Mouse (Mus musculus): Measurements from ENCODE around the gene P4htm.
"Not testable (repeated sequence)": the region's sequence is repeated elsewhere in the genome, so short reads cannot be mapped to it uniquely, and the experiment has no call there.

The P4htm gene

GRCm38 (mm10) chr9:108596998-108597764 is at the start of gene P4htm:
Gene P4htm (minus strand): TSS chr9:108597667.
- in situ Hi-C loops (cut with MboI, MseI), result no loop called here

GRCm38 (mm10) chr9:108639825-108640224 is 42.4 kb upstream of the P4htm start:
- in situ Hi-C loops (cut with MboI, MseI), result loop anchor here (25.0 kb wide), 1 partner anchor 1653 kb away; no protein-coding TSS in a partner anchor

- in situ Hi-C loops (cut with MboI, MseI), result loop anchor here (25.0 kb wide), 1 partner anchor 1648 kb away; no protein-coding TSS in a partner anchor
Measured at GRCm38 (mm10) chr9:108635415-108635814, 37.9 kb upstream of the P4htm start.

GRCm38 (mm10) chr9:108633846-108634245 is 36.4 kb upstream of the P4htm start:
- in situ Hi-C loops (cut with MboI, MseI), result loop anchor here (25.0 kb wide), 1 partner anchor 1647 kb away; no protein-coding TSS in a partner anchor

- in situ Hi-C loops (cut with MboI, MseI), result loop anchor here (25.0 kb wide), 1 partner anchor 1645 kb away; no protein-coding TSS in a partner anchor
Measured at GRCm38 (mm10) chr9:108632375-108632774, 34.9 kb upstream of the P4htm start.

GRCm38 (mm10) chr9:108631631-108632256 is 34.3 kb upstream of the P4htm start:
- in situ Hi-C loops (cut with MboI, MseI), result loop anchor here (25.0 kb wide), 1 partner anchor 1644 kb away; no protein-coding TSS in a partner anchor

- in situ Hi-C loops (cut with MboI, MseI), result loop anchor here (25.0 kb wide), 1 partner anchor 1643 kb away; no protein-coding TSS in a partner anchor
Measured at GRCm38 (mm10) chr9:108630683-108631082, 33.2 kb upstream of the P4htm start.

- in situ Hi-C loops (cut with MboI, MseI), result loop anchor here (25.0 kb wide), 1 partner anchor 1641 kb away; no protein-coding TSS in a partner anchor
Measured at GRCm38 (mm10) chr9:108628141-108628540, 30.7 kb upstream of the P4htm start.

- in situ Hi-C loops (cut with MboI, MseI), result loop anchor here (25.0 kb wide), 1 partner anchor 1639 kb away; no protein-coding TSS in a partner anchor
Measured at GRCm38 (mm10) chr9:108626498-108626897, 29.0 kb upstream of the P4htm start.

GRCm38 (mm10) chr9:108617301-108617700 is 19.8 kb upstream of the P4htm start:
- in situ Hi-C loops (cut with MboI, MseI), result no loop called here

GRCm38 (mm10) chr9:108611488-108611887 is 14.0 kb upstream of the P4htm start:
- in situ Hi-C loops (cut with MboI, MseI), result no loop called here

GRCm38 (mm10) chr9:108608889-108609288 is 11.4 kb upstream of the P4htm start:
- in situ Hi-C loops (cut with MboI, MseI), result no loop called here

- in situ Hi-C loops (cut with MboI, MseI), result not testable (repeated sequence)
Measured at GRCm38 (mm10) chr9:108607929-108608328, 10.5 kb upstream of the P4htm start.

- in situ Hi-C loops (cut with MboI, MseI), result no loop called here
Measured at GRCm38 (mm10) chr9:108601986-108602385, 4.5 kb upstream of the P4htm start.

GRCm38 (mm10) chr9:108600011-108600410 is 2.5 kb upstream of the P4htm start:
- in situ Hi-C loops (cut with MboI, MseI), result no loop called here

GRCm38 (mm10) chr9:108599021-108599566 is 1.6 kb upstream of the P4htm start:
- in situ Hi-C loops (cut with MboI, MseI), result no loop called here

GRCm38 (mm10) chr9:108594354-108594753 is 3.1 kb downstream of the P4htm start:
- in situ Hi-C loops (cut with MboI, MseI), result no loop called here

- in situ Hi-C loops (cut with MboI, MseI), result no loop called here
Measured at GRCm38 (mm10) chr9:108591462-108591861, 6.0 kb downstream of the P4htm start.

- in situ Hi-C loops (cut with MboI, MseI), result no loop called here
Measured at GRCm38 (mm10) chr9:108589229-108589628, 8.2 kb downstream of the P4htm start.

- in situ Hi-C loops (cut with MboI, MseI), result no loop called here
Measured at GRCm38 (mm10) chr9:108587571-108588180, 9.8 kb downstream of the P4htm start.

GRCm38 (mm10) chr9:108579344-108579690 is 18.1 kb downstream of the P4htm start:
- in situ Hi-C loops (cut with MboI, MseI), result loop anchor here (5.0 kb wide), 1 partner anchor 68 kb away; the partner anchor contains the start of gene Arih2

Measured in T-helper 2 cell (primary cell).